Mouse (Mus musculus) neural tube, embryonic 11.5 days (tissue): ENCODE measurements around the gene Gchfr. TPM values are rescaled to one million over a fixed set of nuclear protein-coding genes. Genes with fewer than 3 reads are reported as not detected.

ENCODE experiments used
- ATAC-seq: fragments of 200-750 bp; cut with Nextera tagmentation; 2 replicates; pipeline ENCODE4 v1.8.0; 2017; ENCODE audit warnings: moderate number of reproducible peaks, mild to moderate bottlenecking, moderate TSS enrichment, moderate library complexity; ENCODE audit not compliant: insufficient read depth, low FRiP score, low TSS enrichment
- DNase-seq: peaks from one replicate; pipeline ENCODE4 v3.0.0-alpha.2; 2015; ENCODE audit warnings: low spot score
- H3K27ac ChIP-seq: fragments of 300-500 bp; sonication (generic); 2 replicates; pipeline ENCODE4 v1.5.1; 2014; ENCODE audit warnings: low read depth, mild to moderate bottlenecking, low read length
- H3K27me3 ChIP-seq: fragments of 300-500 bp; sonication (generic); 2 replicates; pipeline ENCODE4 v1.6.1; 2014; ENCODE audit warnings: mild to moderate bottlenecking, low read length, mixed read lengths; ENCODE audit not compliant: control insufficient read depth, insufficient read depth
- H3K36me3 ChIP-seq: fragments of 300-500 bp; sonication (generic); 2 replicates; pipeline ENCODE4 v1.6.1; 2014; ENCODE audit warnings: mild to moderate bottlenecking, low read length, moderate library complexity, mixed read lengths; ENCODE audit not compliant: control insufficient read depth, insufficient read depth
- H3K4me1 ChIP-seq: fragments of 300-500 bp; sonication (generic); 2 replicates; pipeline ENCODE4 v1.6.1; 2014; ENCODE audit warnings: low read length, mixed read lengths; ENCODE audit not compliant: control insufficient read depth, insufficient read depth
- H3K4me2 ChIP-seq: fragments of 300-500 bp; sonication (generic); 2 replicates; pipeline ENCODE4 v1.6.1; 2014; ENCODE audit warnings: low read depth, mild to moderate bottlenecking, moderate library complexity
- H3K4me3 ChIP-seq: fragments of 300-500 bp; sonication (generic); 2 replicates; pipeline ENCODE4 v1.5.1; 2014; ENCODE audit warnings: low read depth, low read length
- H3K9ac ChIP-seq: fragments of 300-500 bp; sonication (generic); 2 replicates; pipeline ENCODE4 v1.6.1; 2014; ENCODE audit warnings: mild to moderate bottlenecking, low read length
- H3K9me3 ChIP-seq: fragments of 300-500 bp; sonication (generic); 2 replicates; pipeline ENCODE4 v1.6.1; 2016; ENCODE audit warnings: low read length; ENCODE audit not compliant: control insufficient read depth
- WGBS: fragments of 180-500 bp; shearing (Covaris S2); extraction: QIAGEN DNeasy Blood & Tissue Kit; methylation state at CpG from one replicate; pipeline ENCODE4 v1.1.7; 2014; 5-methylcytosine and 5-hydroxymethylcytosine counted together
- polyA plus RNA-seq: library from polyadenylated mRNA; unstranded; fragments of >200 nt; fragmentation: Nextera tagmentation; extraction: Ambion mirVana; gene quantifications from 2 replicates; pipeline ENCODE4 v1.2.1, GENCODE M21; 2014

Gene Gchfr
- polyA plus RNA-seq, 1 experiment from 2014 or later, result 3.2 TPM

DNA sequence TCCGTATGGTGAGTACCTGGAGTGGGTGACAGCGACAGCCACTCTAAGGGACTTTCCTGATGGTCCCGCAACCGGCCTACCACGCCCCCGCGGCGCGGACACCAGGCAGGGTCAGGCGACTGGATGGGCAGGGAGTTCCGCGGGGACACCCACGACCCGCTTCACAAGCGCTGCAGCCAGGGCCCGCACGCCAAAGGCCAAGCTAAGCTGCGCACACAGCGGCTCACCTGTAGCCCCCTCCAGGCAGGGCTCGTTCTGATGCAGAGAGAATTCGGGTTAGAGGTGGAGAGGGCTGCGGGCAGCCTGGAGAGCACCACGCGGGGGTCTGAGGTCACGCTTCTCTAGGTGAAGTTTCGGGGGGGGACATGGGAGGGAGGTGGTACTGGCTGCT lies 288 bp downstream of the Gchfr start:
- WGBS, result 4% methylated on average over 26 of the region's 26 CpGs
- DNase-seq (no peak), ATAC-seq (no peak; the same call in none of the 2 replicates)
- Histone ChIP-seq H3K4me1 (peaks cover 8% of the 10 kb centered on the region), H3K36me3 (no peaks in the 10 kb centered on the region; the same call in 1 of the 2 replicates), H3K9ac (no peak overlapping the region; the same call in 1 of the 2 replicates), H3K9me3 (no peaks in the 10 kb centered on the region), H3K27ac (no peak overlapping the region), H3K27me3 (peaks cover 22% of the 10 kb centered on the region), H3K4me2 (peak overlapping the region; percentile 98), H3K4me3 (peak overlapping the region; percentile 45)

DNA sequence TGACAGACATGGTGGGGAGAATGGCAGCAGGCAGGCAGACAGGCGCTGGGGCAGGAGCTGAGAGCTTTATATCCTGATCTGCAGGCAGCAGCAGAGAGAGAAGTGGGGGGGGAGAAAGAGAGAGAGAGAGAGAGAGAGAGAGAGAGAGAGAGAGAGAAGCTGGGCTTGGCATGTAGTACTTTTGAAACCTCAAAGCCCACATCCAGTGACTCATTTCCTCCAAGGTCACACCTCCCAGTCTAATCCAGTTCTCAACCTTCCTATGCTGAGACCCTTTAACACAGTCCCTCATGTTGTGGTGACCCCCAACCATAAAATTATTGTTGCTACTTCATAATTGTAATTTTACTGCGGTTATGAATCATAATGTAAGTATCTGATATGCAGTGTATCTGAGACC lies 2.7 kb downstream of the Gchfr start:
- Histone ChIP-seq H3K36me3 (no peaks in the 10 kb centered on the region; the same call in 1 of the 2 replicates), H3K9ac (no peak overlapping the region), H3K27ac (no peak overlapping the region), H3K27me3 (peaks cover 22% of the 10 kb centered on the region), H3K4me3 (no peak overlapping the region), H3K4me2 (no peak overlapping the region), H3K4me1 (peaks cover 27% of the 10 kb centered on the region), H3K9me3 (no peaks in the 10 kb centered on the region)
- DNase-seq (no peak), ATAC-seq (no peak)
- 89% methylated on average over 2 of the region's 2 CpGs for WGBS

- Histone ChIP-seq H3K9me3 (no peaks in the 10 kb centered on the region), H3K27me3 (peaks cover 15% of the 10 kb centered on the region), H3K36me3 (no peaks in the 10 kb centered on the region; the same call in 1 of the 2 replicates), H3K9ac (no peak overlapping the region), H3K4me1 (peaks cover 27% of the 10 kb centered on the region), H3K27ac (no peak overlapping the region), H3K4me3 (no peak overlapping the region), H3K4me2 (no peak overlapping the region)
- DNase-seq (peak; percentile 50), ATAC-seq (no peak)
- WGBS, result 55% methylated on average over 8 of the region's 8 CpGs
Observed at GRCm38 (mm10) chr2:119171574-119171973, 4.0 kb downstream of the Gchfr start.

- no peak overlapping the region for H3K9ac ChIP-seq
- DNase-seq, result no peak
- H3K36me3 ChIP-seq, result no peaks in the 10 kb centered on the region; the same call in none of the 2 replicates
- peaks cover 7% of the 10 kb centered on the region; the same call in 1 of the 2 replicates for H3K27me3 ChIP-seq
- peaks cover 27% of the 10 kb centered on the region for H3K4me1 ChIP-seq
- 0 out of 2 replicates have a peak overlapping the region, but pooled peaks have one; percentile 67 for H3K27ac ChIP-seq
- WGBS, result 78% methylated on average over 7 of the region's 7 CpGs
- no peak overlapping the region for H3K4me2 ChIP-seq
- ATAC-seq, result 0 out of 2 replicates have a peak, but pooled peaks have one; percentile 1
- no peak overlapping the region for H3K4me3 ChIP-seq
- no peaks in the 10 kb centered on the region for H3K9me3 ChIP-seq
Observed at GRCm38 (mm10) chr2:119172446-119172845, 4.9 kb downstream of the Gchfr start.

DNA sequence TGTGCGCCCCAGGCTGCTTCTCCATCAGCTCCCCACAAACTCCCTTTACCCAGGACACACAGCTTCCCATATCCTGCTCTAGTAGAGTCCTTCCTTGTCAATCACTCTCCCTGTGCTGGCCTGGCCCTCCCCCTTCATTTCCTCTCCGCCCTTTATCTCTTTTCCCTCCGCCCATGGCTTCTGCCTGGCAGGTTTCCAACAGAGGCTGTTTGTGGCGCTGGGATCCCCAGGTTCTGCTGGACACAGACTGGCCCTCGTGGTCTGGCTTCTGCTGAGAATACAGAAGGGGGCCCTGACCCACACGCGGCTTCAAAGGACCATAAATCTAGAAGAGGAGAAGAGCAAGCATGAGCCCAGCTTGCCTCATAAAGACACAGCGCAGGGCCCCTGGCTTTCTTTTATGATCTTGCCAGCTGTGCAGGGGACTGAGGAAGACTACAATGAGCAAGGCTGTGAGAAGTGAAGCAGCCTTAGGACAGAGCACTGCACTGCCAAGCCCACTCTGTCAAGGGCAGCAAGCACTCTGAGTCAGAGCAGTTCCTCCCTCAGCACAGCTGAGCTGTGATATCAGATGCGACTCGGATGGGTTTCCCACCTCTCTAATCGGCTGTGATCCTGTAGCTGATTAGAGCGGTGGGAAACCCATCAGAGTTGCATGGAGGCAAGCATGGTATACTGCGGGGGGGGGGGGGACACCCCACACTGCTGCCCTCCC lies 5.4 kb downstream of the Gchfr start:
- ATAC-seq, result peak; percentile 66; the same call in 1 of the 2 replicates
- 13% methylated on average over 13 of the region's 13 CpGs for WGBS
- H3K4me2 ChIP-seq, result 0 out of 2 replicates have a peak overlapping the region, but pooled peaks have one; percentile 17

GRCm38 (mm10) chr2:119173991-119174651 lies 6.5 kb downstream of the Gchfr start, which contains the start of gene Gm14137:
Gene Gm14137 (plus strand): TSS chr2:119174509.
- WGBS, result 43% methylated on average over 8 of the region's 8 CpGs
- H3K36me3 ChIP-seq, result peaks cover 2% of the 10 kb centered on the region
- no peak within 1 kb of the TSS for H3K4me3 ChIP-seq
- H3K27me3 ChIP-seq, result 0 out of 2 replicates have a peak, but pooled peaks cover 3% of the 10 kb centered on the region
- H3K27ac ChIP-seq, result peak within 1 kb of the TSS; percentile 67
- peaks cover 27% of the 10 kb centered on the region for H3K4me1 ChIP-seq
- H3K4me2 ChIP-seq, result 0 out of 2 replicates have a peak within 1 kb of the TSS, but pooled peaks have one; percentile 17
- no peak within 1 kb of the TSS; the same call in none of the 2 replicates for H3K9ac ChIP-seq
- ATAC-seq (no peak), DNase-seq (no peak)
- H3K9me3 ChIP-seq, result no peaks in the 10 kb centered on the region

More for the DNA sequence above, 5.4 kb downstream of the Gchfr start:
- H3K4me1 ChIP-seq, result peaks cover 27% of the 10 kb centered on the region
- 0 out of 2 replicates have a peak, but pooled peaks cover 6% of the 10 kb centered on the region for H3K27me3 ChIP-seq
- H3K4me3 ChIP-seq, result no peak overlapping the region
- H3K9me3 ChIP-seq, result no peaks in the 10 kb centered on the region
- peaks cover under 1% of the 10 kb centered on the region for H3K36me3 ChIP-seq
- peak overlapping the region; percentile 33; the same call in 1 of the 2 replicates for H3K9ac ChIP-seq
- H3K27ac ChIP-seq, result peak overlapping the region; percentile 67
- DNase-seq, result peak; percentile 45

GRCm38 (mm10) chr2:119174866-119175265 lies 7.3 kb downstream of the Gchfr start:
- WGBS, result 56% methylated on average over 14 of the region's 14 CpGs
- H3K27ac ChIP-seq, result no peak overlapping the region
- ATAC-seq (no peak), DNase-seq (no peak)
- no peaks in the 10 kb centered on the region for H3K27me3 ChIP-seq
- no peak overlapping the region for H3K4me2 ChIP-seq
- no peak overlapping the region for H3K4me3 ChIP-seq
- peaks cover 4% of the 10 kb centered on the region for H3K36me3 ChIP-seq
- H3K9me3 ChIP-seq, result no peaks in the 10 kb centered on the region
- no peak overlapping the region for H3K9ac ChIP-seq
- peaks cover 27% of the 10 kb centered on the region for H3K4me1 ChIP-seq

- H3K9me3 ChIP-seq, result no peaks in the 10 kb centered on the region
- H3K9ac ChIP-seq, result no peak overlapping the region
- H3K4me3 ChIP-seq, result no peak overlapping the region
- H3K4me1 ChIP-seq, result peaks cover 27% of the 10 kb centered on the region
- no peak for ATAC-seq
- H3K27me3 ChIP-seq, result no peaks in the 10 kb centered on the region
- no peak overlapping the region for H3K27ac ChIP-seq
- DNase-seq, result no peak
- H3K4me2 ChIP-seq, result no peak overlapping the region
- 76% methylated on average over 6 of the region's 6 CpGs for WGBS
- H3K36me3 ChIP-seq, result peaks cover 4% of the 10 kb centered on the region
Observed at GRCm38 (mm10) chr2:119175614-119176013, 8.0 kb downstream of the Gchfr start.
